Mouse (Mus musculus) midbrain, embryonic 11.5 days (tissue): ENCODE results near the gene Mpv17. TPM values are rescaled to one million over a fixed set of nuclear protein-coding genes. Genes with fewer than 3 reads are reported as not detected.

Experiments
- ATAC-seq: fragments of 200-750 bp; cut with Nextera tagmentation; 2 replicates; pipeline ENCODE4 v1.8.0; 2017; ENCODE audit warnings: moderate TSS enrichment, moderate library complexity; ENCODE audit not compliant: low FRiP score
- DNase-seq: peaks from one replicate; pipeline ENCODE4 v3.0.0; 2015; ENCODE audit warnings: low spot score; ENCODE audit errors: missing footprints
- H3K27ac ChIP-seq: fragments of 300-500 bp; sonication (generic); 2 replicates; pipeline ENCODE4 v1.5.1; 2014; ENCODE audit warnings: low read depth, low read length
- H3K27me3 ChIP-seq: fragments of 300-500 bp; sonication (generic); 2 replicates; pipeline ENCODE4 v1.6.1; 2014; ENCODE audit warnings: mild to moderate bottlenecking, low read length, moderate library complexity, mixed read lengths; ENCODE audit not compliant: control insufficient read depth, insufficient read depth
- H3K36me3 ChIP-seq: fragments of 300-500 bp; sonication (generic); 2 replicates; pipeline ENCODE4 v1.6.1; 2014; ENCODE audit warnings: mild to moderate bottlenecking, low read length, moderate library complexity, mixed read lengths; ENCODE audit not compliant: control insufficient read depth, insufficient read depth
- H3K4me1 ChIP-seq: fragments of 300-500 bp; sonication (generic); 2 replicates; pipeline ENCODE4 v1.6.1; 2014; ENCODE audit warnings: low read length; ENCODE audit not compliant: control insufficient read depth, insufficient read depth
- H3K4me2 ChIP-seq: fragments of 300-500 bp; sonication (generic); 2 replicates; pipeline ENCODE4 v1.6.1; 2014; ENCODE audit warnings: mild to moderate bottlenecking, moderate library complexity
- H3K4me3 ChIP-seq: fragments of 300-500 bp; sonication (generic); 2 replicates; pipeline ENCODE4 v1.5.1; 2014; ENCODE audit warnings: low read depth, low read length
- H3K9ac ChIP-seq: fragments of 300-500 bp; sonication (generic); 2 replicates; pipeline ENCODE4 v1.6.1; 2014; ENCODE audit warnings: low read length
- H3K9me3 ChIP-seq: fragments of 300-500 bp; sonication (generic); 2 replicates; pipeline ENCODE4 v1.6.1; 2016; ENCODE audit warnings: low read length; ENCODE audit not compliant: control insufficient read depth
- WGBS: fragments of 180-500 bp; shearing (Covaris S2); extraction: QIAGEN DNeasy Blood & Tissue Kit; methylation state at CpG from one replicate; pipeline ENCODE4 v1.1.7; 2014; 5-methylcytosine and 5-hydroxymethylcytosine counted together
- polyA plus RNA-seq: library from polyadenylated mRNA; unstranded; fragments of >200 nt; fragmentation: Nextera tagmentation; extraction: Ambion mirVana; gene quantifications from 2 replicates; pipeline ENCODE4 v1.2.1, GENCODE M21; 2014

Gene Mpv17
- polyA plus RNA-seq, 1 experiment from 2014 or later, result 49.8 TPM

- peaks cover 17% of the 10 kb centered on the region for H3K36me3 ChIP-seq
- WGBS, result 92% methylated on average over 9 of the region's 9 CpGs
- peaks cover 16% of the 10 kb centered on the region for H3K4me1 ChIP-seq
- no peak overlapping the region for H3K27ac ChIP-seq
- H3K4me2 ChIP-seq, result no peak overlapping the region
- H3K9me3 ChIP-seq, result no peaks in the 10 kb centered on the region
- H3K4me3 ChIP-seq, result no peak overlapping the region
- no peak overlapping the region for H3K9ac ChIP-seq
- peak; percentile 72 for DNase-seq
- no peaks in the 10 kb centered on the region for H3K27me3 ChIP-seq
- ATAC-seq, result no peak
Observed at GRCm38 (mm10) chr5:31190201-31190600, 36.1 kb upstream of the Mpv17 start.

- H3K36me3 ChIP-seq, result peaks cover 15% of the 10 kb centered on the region
Observed at GRCm38 (mm10) chr5:31188223-31188840, 34.3 kb upstream of the Mpv17 start.

GRCm38 (mm10) chr5:31183678-31184077 is 29.6 kb upstream of the Mpv17 start:
- H3K4me1 ChIP-seq, result peaks cover 4% of the 10 kb centered on the region
- no peaks in the 10 kb centered on the region for H3K27me3 ChIP-seq
- H3K9me3 ChIP-seq, result no peaks in the 10 kb centered on the region
- 67% methylated on average over 4 of the region's 4 CpGs for WGBS
- no peak overlapping the region for H3K27ac ChIP-seq
- no peak overlapping the region for H3K9ac ChIP-seq
- no peak overlapping the region for H3K4me3 ChIP-seq
- DNase-seq (peak; percentile 45), ATAC-seq (no peak)
- H3K36me3 ChIP-seq, result peaks cover 7% of the 10 kb centered on the region
- no peak overlapping the region for H3K4me2 ChIP-seq

More at GRCm38 (mm10) chr5:31188223-31188840, 34.3 kb upstream of the Mpv17 start:
- Histone ChIP-seq H3K9ac (no peak overlapping the region), H3K27ac (no peak overlapping the region), H3K4me2 (no peak overlapping the region), H3K4me1 (peaks cover 8% of the 10 kb centered on the region), H3K27me3 (no peaks in the 10 kb centered on the region), H3K9me3 (no peaks in the 10 kb centered on the region), H3K4me3 (no peak overlapping the region)
- WGBS, result 77% methylated on average over 4 of the region's 4 CpGs
- DNase-seq (peak; percentile 80), ATAC-seq (no peak)

- peak; percentile 86 for DNase-seq
- H3K4me3 ChIP-seq, result no peak overlapping the region
- peaks cover 5% of the 10 kb centered on the region for H3K4me1 ChIP-seq
- 95% methylated on average over 9 of the region's 9 CpGs for WGBS
- no peaks in the 10 kb centered on the region for H3K9me3 ChIP-seq
- no peaks in the 10 kb centered on the region for H3K36me3 ChIP-seq
- H3K4me2 ChIP-seq, result no peak overlapping the region
- H3K27ac ChIP-seq, result no peak overlapping the region
- H3K27me3 ChIP-seq, result no peaks in the 10 kb centered on the region
- no peak overlapping the region for H3K9ac ChIP-seq
- ATAC-seq, result no peak
Observed at GRCm38 (mm10) chr5:31181183-31181770, 27.2 kb upstream of the Mpv17 start.

GRCm38 (mm10) chr5:31179766-31180630 is 25.9 kb upstream of the Mpv17 start, which contains the start of the genes Gm29609 and Gtf3c2:
Gene Gm29609 (minus strand): TSS chr5:31179911.
Gene Gtf3c2 (minus strand): TSS chr5:31180144.
- Histone ChIP-seq H3K36me3 (no peaks in the 10 kb centered on the region), H3K27me3 (no peaks in the 10 kb centered on the region), H3K4me3 (peak within 1 kb of the TSS; percentile 67), H3K4me1 (peaks cover 5% of the 10 kb centered on the region), H3K4me2 (peak within 1 kb of the TSS; percentile 88), H3K27ac (peak within 1 kb of the TSS; percentile 95), H3K9me3 (no peaks in the 10 kb centered on the region), H3K9ac (peak within 1 kb of the TSS; percentile 95)
- peak; percentile 98 for ATAC-seq
- peak; percentile 100 for DNase-seq
- under 1% methylated on average over 59 of the region's 59 CpGs for WGBS

- Histone ChIP-seq H3K4me3 (peak overlapping the region; percentile 67), H3K4me1 (peaks cover 5% of the 10 kb centered on the region), H3K4me2 (peak overlapping the region; percentile 88), H3K9me3 (no peaks in the 10 kb centered on the region), H3K27ac (peak overlapping the region; percentile 95), H3K27me3 (no peaks in the 10 kb centered on the region), H3K36me3 (no peaks in the 10 kb centered on the region), H3K9ac (peak overlapping the region; percentile 95)
- WGBS, result under 1% methylated on average over 25 of the region's 25 CpGs
- ATAC-seq (peak; percentile 78), DNase-seq (no peak)
Observed at GRCm38 (mm10) chr5:31179301-31179765, 25.3 kb upstream of the Mpv17 start.

- H3K4me1 ChIP-seq, result no peaks in the 10 kb centered on the region
- DNase-seq (no peak), ATAC-seq (no peak)
- no peaks in the 10 kb centered on the region for H3K9me3 ChIP-seq
- H3K4me2 ChIP-seq, result no peak overlapping the region
- H3K36me3 ChIP-seq, result peaks cover 57% of the 10 kb centered on the region
- no peak overlapping the region for H3K9ac ChIP-seq
- no peak overlapping the region for H3K4me3 ChIP-seq
- no peak overlapping the region for H3K27ac ChIP-seq
- WGBS, result 95% methylated on average over 4 of the region's 4 CpGs
- H3K27me3 ChIP-seq, result no peaks in the 10 kb centered on the region
Observed at GRCm38 (mm10) chr5:31168630-31169029, 14.6 kb upstream of the Mpv17 start.

GRCm38 (mm10) chr5:31164878-31165277 is 10.8 kb upstream of the Mpv17 start:
- H3K4me2 ChIP-seq, result no peak overlapping the region
- no peak for DNase-seq
- no peaks in the 10 kb centered on the region for H3K27me3 ChIP-seq
- peaks cover 43% of the 10 kb centered on the region for H3K36me3 ChIP-seq
- no peak overlapping the region for H3K9ac ChIP-seq
- 92% methylated on average over 1 of the region's 1 CpGs for WGBS
- no peak overlapping the region for H3K4me3 ChIP-seq
- H3K4me1 ChIP-seq, result no peaks in the 10 kb centered on the region
- no peak overlapping the region for H3K27ac ChIP-seq
- ATAC-seq, result no peak
- H3K9me3 ChIP-seq, result no peaks in the 10 kb centered on the region

- no peak overlapping the region for H3K4me3 ChIP-seq
- H3K4me1 ChIP-seq, result no peaks in the 10 kb centered on the region
- H3K36me3 ChIP-seq, result peaks cover 36% of the 10 kb centered on the region
- no peaks in the 10 kb centered on the region for H3K9me3 ChIP-seq
- no peaks in the 10 kb centered on the region for H3K27me3 ChIP-seq
- H3K4me2 ChIP-seq, result no peak overlapping the region
- no peak overlapping the region for H3K27ac ChIP-seq
- DNase-seq (no peak), ATAC-seq (no peak)
- no peak overlapping the region for H3K9ac ChIP-seq
Observed at GRCm38 (mm10) chr5:31162462-31162861, 8.4 kb upstream of the Mpv17 start.
